Mouse (Mus musculus) cerebellum, postnatal 4 days (tissue): ENCODE results near the gene Pdcd1lg2.

ENCODE experiments used
- DNase-seq, 2 experiments: peaks; one replicate each; pipeline ENCODE4 v3.0.0; 2022; ENCODE audit warnings: low spot score in 2 of 2, mixed read lengths in 1 of 2

The Pdcd1lg2 gene

DNA sequence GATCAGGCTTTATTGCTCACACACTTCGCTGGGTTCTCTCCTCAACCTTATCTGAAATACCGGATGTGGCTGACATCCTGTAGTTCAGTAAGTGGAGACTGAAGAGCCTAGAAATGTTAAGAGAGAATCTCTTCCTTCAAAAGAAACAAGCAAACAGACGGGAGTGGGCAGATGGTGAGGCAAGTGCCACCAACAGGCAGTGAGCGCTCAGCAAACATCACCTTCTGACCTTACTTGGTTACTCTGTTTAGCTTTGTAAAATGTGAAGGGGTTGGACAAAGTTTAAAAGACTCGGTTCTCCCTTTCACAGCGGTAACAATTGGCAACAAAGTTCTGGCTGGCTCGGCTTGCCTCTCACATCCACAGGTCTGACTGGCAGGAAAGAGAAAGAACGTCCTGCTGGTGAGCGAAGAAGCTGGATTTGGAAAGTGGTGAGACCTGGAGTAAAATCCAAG lies 8.0 kb downstream of the Pdcd1lg2 start:
- no peak for DNase-seq

DNA sequence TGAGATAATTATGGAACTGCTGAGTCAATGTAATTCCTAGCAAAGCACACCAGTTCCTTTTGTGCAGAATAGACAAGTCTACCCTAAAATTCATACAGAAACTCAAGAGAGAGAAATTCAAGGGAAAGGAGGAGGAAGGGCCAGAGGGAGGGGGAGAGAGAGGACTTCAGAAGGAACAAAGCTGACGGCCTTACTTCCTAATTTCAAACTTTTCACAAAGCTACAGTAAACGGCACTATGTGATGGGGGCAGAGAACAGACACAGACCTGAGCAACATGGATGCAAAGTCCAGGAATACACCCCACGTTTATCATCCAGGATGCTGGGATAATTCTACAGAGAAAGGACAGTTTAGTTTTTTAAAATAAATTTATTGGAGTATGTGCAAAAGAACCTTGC lies 8.8 kb downstream of the Pdcd1lg2 start:
- DNase-seq = no peak

DNA sequence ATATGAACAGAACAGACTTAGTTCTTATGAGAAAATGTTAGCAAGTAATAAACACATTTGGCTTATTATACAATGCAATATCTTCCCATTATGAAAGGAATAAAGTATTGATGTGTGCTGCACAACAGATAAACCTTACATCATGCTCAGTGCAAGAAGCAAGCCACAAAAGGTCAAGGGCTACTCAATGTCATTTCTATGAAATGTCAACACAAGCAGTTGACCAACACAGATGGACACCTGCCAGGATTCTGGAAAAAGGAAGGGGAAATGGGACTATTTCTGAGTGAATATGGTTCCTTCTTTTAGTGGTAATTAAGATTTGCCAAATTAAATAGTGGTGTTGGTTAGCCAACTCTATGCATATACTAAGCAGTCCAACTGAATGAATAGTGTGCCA lies 9.2 kb downstream of the Pdcd1lg2 start:
- DNase-seq = no peak

DNA sequence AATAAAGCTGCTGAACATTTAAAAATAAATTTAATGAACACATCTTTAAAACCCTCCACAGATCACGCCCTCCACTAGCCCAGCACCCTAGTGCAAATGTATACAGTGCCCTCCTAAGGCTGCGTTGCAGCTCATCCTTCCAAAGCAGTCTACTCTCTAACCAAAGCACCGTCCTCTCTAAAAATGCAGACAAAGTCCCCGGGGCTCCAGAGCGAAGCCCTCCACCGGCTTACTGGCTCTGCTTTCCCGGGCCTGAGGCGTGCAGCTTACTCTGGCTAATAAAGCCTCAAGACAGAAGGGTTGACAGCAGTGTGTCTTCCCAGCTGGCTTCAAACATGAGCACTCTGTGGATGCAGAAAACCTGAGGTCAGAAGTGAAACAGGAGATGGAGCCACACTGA lies 9.7 kb downstream of the Pdcd1lg2 start:
- DNase-seq = no peak

DNA sequence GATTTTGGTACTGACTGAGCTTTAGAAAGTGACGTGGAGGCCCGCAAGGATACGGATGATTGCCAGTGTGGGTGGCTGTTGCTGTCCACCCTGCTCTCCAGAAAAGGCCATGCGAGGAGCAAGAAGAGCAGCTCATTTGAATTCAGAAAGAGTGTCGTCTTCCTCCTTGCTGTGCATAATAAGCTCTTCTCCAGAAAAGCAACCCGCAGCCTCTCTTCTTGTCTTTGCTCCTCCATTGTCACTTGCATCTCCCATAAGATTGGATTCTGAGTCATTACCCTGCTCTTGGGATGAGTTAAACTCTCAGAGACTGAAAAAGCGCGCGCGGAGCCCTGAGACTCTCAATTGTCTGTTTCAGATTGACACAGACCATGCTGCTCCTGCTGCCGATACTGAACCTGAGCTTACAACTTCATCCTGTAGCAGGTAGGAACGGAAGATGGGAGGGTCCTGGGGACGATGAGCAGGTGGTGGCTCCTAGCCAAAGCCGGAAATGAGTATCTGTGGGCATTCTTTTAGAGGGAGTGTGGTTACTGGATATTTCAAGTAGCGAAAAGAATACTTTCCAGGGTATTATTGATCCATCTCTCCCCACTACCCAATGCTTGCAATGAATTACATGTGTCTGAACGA lies 11.4 kb downstream of the Pdcd1lg2 start:
- DNase-seq = no peak

DNA sequence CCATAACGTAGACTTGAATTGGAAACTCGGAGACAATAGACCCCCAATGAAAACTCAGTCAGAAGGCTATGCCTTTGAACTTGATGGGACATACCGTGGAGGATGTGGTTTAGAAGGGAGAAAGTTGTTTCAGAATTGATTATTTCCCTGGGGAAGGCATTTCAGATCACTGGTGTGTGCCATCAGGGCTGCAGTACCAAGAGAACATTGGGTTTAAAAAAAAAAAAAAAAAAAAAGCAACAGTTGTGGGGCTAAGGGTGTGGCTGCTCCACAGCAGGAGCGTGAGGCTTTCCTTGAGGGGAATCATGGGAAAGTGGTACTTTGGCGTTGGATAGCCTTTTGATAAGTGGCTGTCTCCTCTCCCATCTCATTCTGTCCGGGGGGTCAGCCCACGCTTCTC lies 12.1 kb downstream of the Pdcd1lg2 start:
- DNase-seq = no peak

DNA sequence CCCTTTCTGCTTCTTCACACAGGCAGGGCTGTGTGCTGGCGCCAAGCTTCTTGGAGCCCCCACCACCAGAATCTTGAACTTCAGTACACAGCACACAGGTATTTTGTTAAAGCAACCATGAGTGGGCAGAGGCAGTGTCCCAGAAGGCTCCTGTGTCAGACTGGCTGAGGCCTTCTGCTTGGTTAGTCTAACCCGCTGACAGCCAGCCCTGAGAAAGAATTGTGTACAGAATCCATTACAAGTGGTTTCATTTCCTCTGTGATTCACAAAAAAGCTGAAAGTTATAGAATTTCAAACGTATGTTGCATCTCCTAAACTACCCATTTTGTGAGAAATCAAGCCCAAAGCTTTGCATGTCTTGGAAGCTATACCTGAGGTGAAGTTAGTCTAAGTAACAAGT lies 19.8 kb downstream of the Pdcd1lg2 start:
- no peak for DNase-seq

DNA sequence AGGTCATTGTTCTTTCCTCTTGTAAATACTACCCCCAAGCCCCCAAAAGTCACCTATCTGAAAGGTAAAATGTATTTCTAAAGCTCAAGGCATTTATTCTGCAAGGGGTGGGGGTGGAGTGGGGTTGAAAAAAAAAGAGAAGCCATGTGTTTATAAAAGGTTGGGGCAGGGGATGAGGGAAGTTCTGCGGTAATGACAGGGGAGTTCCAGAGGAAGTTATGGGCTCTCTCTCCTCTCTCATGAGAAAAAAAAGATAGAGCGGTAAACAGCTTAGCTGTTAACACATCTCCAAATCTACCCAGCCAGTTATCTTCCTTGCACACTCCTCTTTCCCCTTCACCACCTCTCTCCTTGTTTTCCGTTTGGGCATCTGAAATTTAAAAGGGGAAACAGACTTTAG lies 20.2 kb downstream of the Pdcd1lg2 start:
- no peak for DNase-seq

DNA sequence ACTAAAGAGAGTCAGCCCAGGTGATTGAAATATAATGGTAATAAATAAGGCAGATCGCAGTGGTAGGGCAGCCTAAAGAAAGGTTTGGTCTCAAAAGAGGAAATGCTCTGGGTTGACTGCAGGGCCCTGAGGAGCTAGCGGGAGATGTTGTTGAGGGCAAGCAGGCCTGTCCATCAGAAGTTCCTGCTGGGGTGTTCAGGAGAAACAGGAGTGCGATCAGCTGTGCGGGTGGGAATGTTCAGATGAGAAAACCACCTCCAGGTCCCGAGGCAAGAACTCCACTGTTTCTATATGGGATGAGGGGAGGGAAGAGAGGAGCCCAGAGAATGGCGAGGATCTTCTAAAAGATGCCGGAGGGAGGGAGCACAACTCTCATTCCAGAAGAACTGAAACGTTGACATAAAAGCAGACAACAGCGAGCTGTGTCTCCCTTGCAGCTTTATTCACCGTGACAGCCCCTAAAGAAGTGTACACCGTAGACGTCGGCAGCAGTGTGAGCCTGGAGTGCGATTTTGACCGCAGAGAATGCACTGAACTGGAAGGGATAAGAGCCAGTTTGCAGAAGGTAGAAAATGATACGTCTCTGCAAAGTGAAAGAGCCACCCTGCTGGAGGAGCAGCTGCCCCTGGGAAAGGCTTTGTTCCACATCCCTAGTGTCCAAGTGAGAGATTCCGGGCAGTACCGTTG lies 26.2 kb downstream of the Pdcd1lg2 start:
- DNase-seq = no peak

DNA sequence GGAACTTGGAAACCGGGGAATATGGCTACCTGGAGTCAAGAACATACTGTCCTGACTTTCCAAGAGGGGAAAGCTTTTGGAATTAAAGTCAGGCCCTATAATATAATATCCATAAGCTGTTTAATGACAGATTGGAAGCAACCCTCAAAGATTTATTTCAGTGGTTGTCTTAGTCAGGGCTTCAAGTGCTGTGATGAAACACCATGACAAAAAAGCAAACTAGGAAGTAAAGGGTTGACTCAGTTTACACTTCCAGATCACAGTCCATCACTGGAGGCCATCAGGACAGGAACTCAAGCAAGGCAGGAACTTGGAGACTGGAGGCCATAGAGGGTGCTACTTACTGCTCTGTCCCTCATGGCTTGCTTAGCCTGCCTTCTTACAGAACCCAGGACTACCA lies 27.1 kb downstream of the Pdcd1lg2 start:
- DNase-seq = no peak

DNA sequence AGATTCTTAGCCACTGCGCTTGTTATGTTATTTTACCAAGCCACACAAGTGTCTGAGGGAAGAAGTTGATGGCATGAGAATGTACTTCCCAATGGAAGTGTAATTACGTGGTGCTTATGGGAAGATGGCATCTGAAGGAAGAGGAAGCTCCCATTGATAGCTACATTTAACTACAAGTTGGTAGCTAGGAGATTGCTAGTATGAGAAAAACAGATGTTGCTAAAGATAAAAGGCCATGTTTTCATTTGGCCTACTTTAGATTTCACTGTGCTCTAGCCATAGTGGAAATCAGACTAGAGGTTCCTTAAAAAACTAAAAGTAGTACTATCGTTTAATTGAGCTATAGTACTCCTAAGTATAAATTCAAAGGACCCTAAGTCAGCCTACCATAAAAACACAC lies 28.5 kb downstream of the Pdcd1lg2 start:
- DNase-seq = no peak

DNA sequence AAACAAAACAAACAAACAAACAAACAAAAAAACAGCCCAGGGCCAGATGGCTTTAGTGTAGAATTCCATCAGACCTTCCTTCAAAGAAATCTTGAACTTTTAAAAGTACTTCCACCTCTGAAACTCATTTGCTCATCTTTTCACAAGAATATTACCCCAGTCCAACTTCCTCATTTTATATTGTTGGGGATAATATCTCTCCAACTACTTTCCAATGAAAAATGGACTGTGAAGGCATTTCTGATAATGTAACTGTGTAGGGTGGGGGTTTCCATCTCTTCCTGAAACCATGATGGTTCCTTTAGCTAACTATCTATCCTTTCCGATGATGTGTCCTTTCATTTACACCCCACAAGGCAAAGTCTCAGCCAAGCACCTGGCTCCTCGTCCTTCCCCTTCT lies 31.8 kb downstream of the Pdcd1lg2 start:
- no peak for DNase-seq

DNA sequence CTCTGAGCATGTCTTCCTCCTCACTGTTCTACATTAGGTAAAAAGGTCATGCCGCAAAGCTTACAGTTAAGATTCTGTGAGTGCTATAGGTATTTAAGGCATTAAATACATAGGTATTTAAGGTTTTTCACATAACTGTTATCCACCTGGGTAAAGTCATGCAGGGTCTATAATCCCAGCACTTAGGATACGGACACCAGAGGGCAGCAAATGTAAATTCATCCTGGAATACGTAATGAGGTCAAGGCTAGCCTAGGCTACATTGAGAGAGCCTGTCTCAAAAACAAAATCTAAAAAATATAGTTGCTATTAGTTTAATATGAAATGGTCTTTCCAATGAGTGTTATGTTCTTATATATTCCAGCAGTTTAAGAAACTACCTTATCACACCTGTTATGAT lies 33.6 kb downstream of the Pdcd1lg2 start:
- DNase-seq = no peak

DNA sequence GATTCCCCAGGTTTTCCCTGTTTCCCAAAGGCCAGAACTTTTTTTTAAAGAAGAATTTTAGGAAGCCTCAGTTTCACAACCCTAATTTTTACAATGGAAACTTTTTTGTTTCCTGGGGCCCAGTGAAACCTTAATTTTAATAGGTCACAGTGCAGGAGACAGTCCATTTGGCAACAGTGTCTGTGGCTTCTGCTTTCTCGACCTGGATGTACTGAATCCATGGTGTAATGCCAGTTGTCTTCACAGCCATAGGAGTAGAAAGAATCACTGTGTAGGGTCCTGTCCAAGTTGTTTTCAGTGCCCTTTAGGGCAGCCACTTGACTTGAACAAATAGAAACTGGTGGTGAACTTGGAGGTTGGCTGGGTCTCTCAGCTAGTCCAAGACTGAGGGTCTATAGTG lies 37.7 kb downstream of the Pdcd1lg2 start:
- DNase-seq = no peak

DNA sequence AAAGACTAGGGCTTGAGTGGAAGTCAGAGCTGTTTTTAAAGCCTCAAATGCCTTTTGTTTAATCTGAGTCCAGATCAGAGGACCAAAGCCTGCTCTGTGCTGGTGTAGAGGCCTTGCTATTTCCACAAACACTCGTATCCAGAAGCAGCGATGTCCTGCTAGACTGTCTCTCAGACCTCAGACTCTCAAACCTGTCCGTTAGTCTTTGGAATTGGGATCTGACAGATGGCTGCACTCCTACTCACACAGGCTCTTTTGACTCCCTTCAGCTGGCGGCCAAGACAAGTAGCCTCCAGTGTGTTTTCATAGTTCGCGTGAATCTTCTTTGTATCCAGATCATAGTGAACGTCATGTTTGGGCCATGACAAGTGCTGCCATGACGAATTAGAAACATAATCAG lies 39.7 kb downstream of the Pdcd1lg2 start:
- no peak for DNase-seq

DNA sequence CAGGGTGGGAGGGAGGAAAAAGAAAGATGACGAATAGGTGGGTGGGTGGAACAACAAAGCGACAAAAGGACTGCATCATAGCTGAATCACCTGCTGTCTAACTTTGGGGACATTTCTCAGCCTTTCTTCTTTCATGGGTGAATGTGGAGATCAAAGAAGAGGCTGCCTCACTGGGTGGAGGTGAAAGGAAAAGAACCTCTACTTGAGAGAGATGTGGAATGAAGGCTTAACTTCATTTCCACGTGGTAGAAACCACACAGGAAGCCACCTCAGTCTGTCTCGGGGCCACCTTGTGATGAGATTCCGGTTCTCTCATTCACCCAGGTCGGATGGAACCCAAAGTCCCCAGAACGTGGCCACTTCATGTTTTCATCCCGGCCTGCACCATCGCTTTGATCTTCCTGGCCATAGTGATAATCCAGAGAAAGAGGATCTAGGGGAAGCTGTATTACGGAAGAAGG lies 43.5 kb downstream of the Pdcd1lg2 start:
- DNase-seq = no peak

DNA sequence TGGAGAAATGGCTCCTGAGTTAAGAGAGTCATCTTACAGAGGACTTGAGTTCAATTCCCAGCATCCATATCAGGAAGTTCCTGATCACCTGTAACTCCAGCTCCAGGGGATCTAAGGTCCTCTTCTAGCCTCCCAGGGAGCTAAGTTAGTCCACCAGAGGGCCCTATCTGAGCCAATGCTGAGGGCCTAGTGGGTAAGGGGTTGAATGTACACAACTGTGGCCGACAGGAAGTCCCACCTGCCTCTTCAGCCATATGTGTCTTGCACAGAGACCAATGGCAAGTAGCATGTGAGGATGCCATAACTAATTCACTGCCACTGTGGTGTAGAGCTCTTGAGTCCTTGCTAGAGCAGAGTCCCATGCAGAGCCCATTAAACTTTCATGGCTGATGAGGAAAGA lies 44.4 kb downstream of the Pdcd1lg2 start:
- DNase-seq = no peak

DNA sequence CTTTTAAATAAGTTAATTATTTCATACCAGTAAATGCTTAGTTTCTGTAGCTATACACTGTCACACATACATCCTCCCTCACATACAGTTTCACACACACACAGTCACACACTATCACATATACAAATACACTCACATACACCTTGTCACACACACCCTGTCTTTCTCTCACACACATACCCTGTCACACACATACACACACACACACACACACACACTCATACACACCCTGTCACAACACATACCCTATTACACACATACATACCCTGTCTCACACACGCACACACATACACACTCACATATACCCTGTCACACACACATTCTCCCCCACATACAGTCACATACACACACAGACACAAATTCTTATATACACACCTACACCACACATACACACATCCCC lies 47.3 kb downstream of the Pdcd1lg2 start:
- no peak for DNase-seq

DNA sequence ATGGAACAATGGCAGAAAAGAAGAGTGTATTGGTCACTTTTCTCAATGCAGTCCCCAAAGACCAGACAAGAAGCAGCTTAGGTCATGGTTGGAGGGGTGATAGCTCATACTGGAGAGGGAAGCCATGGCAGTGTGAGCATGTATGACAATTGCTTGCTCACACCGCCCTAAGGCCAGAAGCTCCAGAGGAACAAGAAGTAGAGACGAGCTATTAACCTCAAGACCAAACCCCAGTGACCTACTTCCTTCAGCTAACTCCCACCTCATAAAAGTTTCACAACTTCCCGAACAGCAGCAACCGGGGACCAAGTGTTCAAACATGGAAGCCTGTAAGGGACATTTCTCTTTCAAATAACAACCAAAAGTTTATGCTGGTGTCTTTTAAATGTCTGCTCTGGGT lies 51.7 kb downstream of the Pdcd1lg2 start:
- no peak for DNase-seq

DNA sequence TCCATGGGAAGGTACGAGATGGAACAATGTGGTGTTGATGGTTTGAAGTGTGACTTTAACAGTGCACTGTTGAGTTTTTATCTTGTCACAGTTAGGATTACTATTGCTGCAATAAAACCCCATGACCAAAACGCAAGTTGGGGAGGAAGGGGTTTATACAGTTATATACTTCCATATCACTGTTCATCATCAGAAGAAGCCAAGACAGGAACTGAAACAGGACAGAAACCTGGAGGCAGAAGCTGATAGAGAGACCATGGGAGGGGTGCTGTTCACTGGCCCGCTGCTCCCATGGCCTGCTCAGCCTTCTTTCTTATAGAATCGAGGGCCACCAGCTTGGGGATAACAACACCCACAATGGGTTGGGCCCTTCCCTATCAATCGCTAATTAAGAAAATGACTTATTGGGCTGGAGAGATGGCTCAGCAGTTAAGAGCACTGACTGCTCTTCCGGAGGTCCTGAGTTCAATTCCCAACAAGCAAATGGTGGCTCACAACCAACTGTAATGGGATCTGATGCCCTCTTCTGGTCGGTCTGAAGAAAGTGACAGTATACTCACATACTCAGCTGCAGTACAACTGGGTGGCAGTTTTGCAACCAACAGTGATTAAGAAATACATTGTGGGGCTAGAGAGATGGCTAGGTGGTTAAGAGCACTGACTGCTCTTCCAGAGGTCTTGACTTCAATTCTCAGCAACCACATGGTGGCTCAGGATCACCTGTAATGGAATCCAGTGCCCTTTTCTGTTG lies 53.1 kb downstream of the Pdcd1lg2 start:
- DNase-seq = no peak

DNA sequence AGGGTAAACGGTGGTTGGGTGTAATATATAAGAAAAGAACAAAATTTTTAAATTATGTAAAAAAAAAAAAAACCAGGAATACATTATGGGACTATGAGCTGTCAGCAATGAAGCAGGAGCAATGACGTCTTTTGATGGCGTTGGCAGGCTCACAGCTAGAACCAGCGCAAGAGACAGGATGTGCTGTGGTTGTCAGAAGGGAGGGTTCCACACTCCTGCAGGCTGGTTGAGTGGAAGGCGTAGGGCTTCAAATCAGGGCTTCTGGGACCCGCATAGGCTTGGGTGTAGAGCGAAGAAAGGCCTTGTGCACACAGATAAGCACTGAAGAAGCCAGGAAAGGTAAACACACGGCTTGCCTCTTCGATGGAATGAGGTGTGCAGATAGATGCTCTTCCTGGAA lies 56.1 kb downstream of the Pdcd1lg2 start:
- no peak for DNase-seq

DNA sequence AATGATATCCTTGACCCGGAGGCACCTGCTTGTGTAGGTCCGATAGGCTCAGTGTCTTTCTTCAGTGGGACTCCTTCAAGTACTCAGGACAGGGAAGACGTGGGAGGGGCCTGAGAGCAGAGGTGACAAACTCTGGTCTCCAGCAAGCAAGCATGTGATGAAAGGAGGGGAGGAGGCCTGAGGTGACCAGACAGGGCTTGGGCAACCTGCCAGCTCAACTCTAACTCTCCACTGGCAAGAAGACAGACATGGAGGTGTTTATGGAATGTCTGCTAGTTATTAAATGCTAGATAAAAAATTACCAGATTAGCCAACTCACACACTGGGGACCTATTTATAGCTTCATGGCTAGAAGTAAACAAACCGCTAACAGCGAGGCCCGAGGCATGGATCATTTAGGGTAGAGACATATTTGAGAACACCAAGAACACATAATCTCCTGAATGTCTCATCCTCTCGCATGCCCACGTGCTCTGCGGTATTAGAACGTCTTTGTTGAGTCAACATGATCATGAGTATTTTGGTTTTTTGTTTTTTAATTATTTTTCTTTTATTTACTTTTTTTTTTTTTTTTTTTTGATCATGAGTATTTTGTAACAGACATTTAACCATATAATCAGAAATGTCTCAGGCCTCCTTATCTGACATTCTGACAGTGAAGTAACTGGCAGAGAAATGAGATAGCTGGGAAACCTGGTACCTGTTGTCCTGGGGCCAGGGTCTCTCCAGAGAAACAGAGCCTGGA lies 58.4 kb downstream of the Pdcd1lg2 start:
- no peak for DNase-seq
